Mouse (Mus musculus) bone marrow macrophage, adult 2 months (primary cell): ENCODE measurements around the gene Tmem168.

Experiments used
- CTCF ChIP-seq: IDR thresholded peaks from 2 replicates; pipeline ENCODE4 v1.5.1; 2012; ENCODE audit warnings: low read depth, mild to moderate bottlenecking, low read length, moderate library complexity
- POLR2A ChIP-seq: IDR thresholded peaks from 2 replicates; pipeline ENCODE4 v1.6.1; 2012; ENCODE audit warnings: mild to moderate bottlenecking, low read depth, low read length, borderline replicate concordance

GRCm38 (mm10) chr6:13601587-13601986, 6.3 kb downstream of the Tmem168 start:
- TF ChIP-seq CTCF (no peak), POLR2A (no peak)
